Mouse (Mus musculus) forelimb bud, embryonic 11.5 days (tissue): ENCODE measurements at regions not wholly inside any gene's neighbourhood (a gene's known extent, or its start where the extent isn't known, plus 50 kb on each side); places are given as distances from the start of the nearest gene placed in this dataset.
A peak's percentile ranks its signal among the peaks of the same experiment; 100 is the strongest.

Experiments used
- DNase-seq: peaks from one replicate; pipeline ENCODE4 v3.0.0-alpha.2; 2012; ENCODE audit warnings: low read depth, low spot score

DNA sequence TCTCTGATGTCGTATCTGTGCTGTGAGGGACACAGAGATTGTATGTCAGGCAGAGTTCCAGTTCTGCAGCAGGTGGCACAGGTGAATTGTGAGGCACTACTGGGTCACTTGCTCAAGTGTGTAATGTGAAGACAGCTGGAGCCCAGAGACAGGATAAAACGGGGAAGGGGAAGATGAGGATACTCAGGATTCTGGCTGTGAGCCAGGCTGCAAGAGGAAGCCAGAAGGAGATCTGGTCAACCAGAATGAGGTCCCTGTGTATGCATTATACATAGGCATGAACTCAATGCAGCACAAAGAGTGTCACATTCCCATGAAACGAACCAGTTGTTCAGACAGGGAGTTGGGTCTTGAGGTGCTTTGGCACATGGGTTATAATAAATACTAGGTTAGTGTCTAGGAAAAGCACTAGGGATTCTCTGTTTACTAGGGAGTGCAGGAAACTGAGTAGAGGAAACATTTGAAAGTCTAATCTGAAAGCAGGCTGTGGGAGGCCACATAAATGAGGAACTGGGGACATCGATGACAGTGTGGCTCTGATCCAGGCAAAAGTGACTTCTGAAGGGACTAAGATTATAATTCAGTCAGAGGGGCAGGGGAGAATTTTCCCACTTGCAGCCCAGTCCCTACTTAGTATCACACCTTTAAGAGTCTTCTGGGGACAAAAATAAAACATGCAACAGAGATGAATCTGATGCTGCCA lies 109.9 kb upstream of the Rxfp2 start:
- no peak for DNase-seq

DNA sequence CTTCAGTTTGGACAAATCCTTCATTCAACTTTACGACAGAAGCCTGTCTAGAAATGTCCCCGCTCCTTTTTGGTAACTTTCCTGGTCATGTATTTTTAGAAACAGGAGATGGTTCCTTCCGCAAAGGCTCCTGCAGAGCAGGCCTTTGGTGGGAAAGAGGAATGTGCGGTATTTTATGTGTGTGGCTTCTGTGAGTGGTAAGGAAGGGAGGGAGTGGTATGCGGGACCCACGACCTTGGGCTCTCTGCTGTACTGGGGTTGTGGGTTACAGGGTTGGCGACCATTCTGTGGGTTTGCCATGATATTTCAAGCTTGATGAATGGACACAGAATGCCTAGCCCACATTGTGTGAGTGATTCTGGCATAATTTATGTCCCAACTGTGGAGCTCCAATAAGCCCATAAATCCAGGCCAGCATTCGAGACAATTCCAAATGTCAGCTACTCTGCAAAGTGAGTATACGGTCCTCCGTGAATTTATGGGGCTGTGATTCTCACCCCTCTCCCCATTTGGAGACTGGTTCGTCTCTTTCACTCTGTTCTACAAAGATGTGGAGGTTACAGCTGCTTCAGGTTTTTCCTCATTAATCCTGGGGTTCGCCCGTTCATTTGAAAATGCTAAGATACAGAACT lies 109.3 kb upstream of the Rxfp2 start:
- DNase-seq: peak; percentile 43

GRCm38 (mm10) chr5:149909971-149910370 lies 108.5 kb upstream of the Rxfp2 start:
- no peak for DNase-seq

DNA sequence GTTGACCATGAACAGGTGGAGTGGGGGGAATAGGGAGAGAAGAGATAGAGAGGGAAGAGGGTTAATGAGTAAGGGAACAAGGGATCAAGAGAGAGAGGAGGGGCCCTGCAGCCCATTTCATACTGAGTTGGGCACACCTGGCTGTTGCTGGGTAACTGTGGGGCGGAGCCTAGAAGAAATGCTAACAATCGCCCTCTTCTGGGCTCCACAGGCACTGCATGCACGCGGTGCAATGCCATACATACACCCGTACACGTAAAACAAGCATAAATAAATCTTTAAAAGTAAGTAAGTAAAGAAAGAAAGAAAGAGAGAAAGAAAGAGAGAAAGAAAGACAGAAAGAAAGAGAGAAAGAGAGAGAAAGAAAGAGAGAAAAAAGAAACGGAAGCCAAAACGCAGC lies 106.5 kb upstream of the Rxfp2 start:
- no peak for DNase-seq

DNA sequence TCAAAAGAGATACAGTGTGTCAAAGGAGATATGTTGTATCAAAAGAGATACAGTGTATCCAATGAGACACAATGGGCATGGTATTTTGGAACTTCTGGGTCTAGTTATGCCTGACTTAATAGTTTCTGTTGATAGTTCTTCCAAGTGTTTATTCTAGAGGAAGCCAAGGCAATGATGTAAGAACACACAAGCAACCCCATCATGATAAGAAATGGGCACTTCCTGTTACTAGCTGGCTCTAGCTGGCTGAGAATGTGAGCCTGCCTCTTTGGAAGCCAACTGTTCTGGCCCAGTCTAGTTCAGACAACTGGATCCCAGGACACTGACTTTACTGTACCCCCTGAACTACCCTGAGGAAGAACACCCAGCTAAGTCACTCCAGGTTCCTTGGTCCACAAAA lies 102.7 kb upstream of the Rxfp2 start:
- no peak for DNase-seq

DNA sequence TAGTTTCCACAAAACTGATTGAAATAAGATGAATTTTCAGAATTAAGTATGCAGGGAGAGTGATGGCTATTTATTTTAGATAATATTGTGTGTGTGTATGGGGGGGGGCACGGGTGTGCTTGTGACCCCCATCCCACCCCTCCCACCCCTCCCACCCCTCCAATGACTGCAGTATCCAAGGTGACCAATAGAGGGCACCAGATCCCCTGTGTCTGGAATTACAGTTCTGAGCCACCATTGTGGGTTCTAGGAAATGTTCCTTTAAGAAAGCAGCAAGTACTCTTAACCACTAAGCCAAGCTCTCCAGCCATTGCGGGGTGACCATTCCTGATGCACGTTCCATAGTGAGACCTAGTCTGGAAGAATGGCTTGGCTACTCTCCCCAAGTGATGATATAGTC lies 101.1 kb upstream of the Rxfp2 start:
- no peak for DNase-seq

DNA sequence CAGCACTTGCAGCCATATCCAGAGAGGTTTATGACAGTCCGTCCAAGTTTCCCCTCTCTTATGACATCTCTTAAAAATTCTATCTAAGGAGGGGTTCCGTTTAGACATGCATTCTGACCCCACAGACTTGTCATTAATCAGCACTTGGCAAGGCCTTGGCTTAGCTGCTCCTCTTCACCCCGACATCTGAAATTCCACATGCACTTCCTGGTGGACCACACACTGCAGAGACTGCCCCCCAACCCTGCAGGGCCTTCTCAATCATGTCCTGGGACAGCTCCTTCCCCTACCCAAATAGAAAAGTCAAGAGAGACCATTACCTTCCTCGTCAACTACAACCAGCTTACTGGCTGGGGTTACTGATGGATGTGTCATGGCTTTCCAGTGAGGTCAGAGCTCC lies 99.4 kb upstream of the Rxfp2 start:
- no peak for DNase-seq

- DNase-seq: no peak
Measured at GRCm38 (mm10) chr5:149920326-149920725, 98.1 kb upstream of the Rxfp2 start.

DNA sequence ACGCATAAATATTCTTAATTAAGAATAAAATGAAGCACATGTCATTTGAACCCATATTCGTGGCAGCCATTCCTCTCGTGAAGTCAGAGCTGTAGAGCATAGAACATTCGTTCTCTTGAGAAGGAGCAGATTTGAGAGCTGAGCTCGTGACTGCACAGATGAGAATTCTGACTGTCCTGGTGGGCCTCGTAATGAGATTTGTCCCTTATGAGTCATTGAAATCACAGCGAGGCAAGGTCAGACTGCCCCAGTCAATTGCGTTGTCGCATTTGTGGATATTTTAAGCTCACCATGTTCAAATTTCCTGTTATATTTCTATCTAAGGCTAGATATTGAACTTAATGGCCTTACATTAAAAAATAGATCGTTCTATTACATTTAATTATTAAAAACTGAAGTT lies 94.0 kb upstream of the Rxfp2 start:
- no peak for DNase-seq

GRCm38 (mm10) chr5:149926786-149927185 lies 91.7 kb upstream of the Rxfp2 start:
- no peak for DNase-seq

GRCm38 (mm10) chr5:149931574-149932161 lies 86.8 kb upstream of the Rxfp2 start:
- no peak for DNase-seq

GRCm38 (mm10) chr5:149932220-149932619 lies 86.3 kb upstream of the Rxfp2 start:
- no peak for DNase-seq

- no peak for DNase-seq
Measured at GRCm38 (mm10) chr5:149945651-149946050, 72.8 kb upstream of the Rxfp2 start.

- no peak for DNase-seq
Measured at GRCm38 (mm10) chr5:149947491-149947890, 71.0 kb upstream of the Rxfp2 start.

GRCm38 (mm10) chr5:149956931-149957330 lies 61.5 kb upstream of the Rxfp2 start:
- DNase-seq: no peak

DNA sequence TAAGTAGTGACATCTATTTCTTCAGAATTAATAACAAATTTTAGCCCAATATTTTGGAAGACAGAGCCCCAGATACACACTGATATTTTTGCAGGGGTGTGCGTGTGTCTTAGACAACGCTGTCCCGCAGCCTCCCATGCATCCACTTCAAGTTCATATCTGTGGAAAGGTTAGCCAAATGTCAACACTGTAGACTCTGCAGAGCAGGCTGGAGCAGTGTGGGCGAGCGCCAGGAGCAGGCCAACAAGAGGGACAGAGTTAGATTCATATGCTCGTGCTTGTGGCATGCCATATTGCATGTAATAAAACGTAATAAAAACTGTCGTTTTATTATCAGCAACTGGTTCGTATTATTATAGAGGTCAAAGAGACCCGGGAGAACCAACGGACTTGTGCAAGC lies 57.3 kb upstream of the Rxfp2 start:
- DNase-seq: no peak

GRCm38 (mm10) chr5:149964748-149965147 lies 53.7 kb upstream of the Rxfp2 start:
- peak; percentile 14 for DNase-seq
